Mouse (Mus musculus): ENCODE measurements around the gene Sh2d2a. TPM values are rescaled to one million over a fixed set of nuclear protein-coding genes. Genes with fewer than 3 reads are reported as not detected.
A peak's percentile ranks its signal among the peaks of the same experiment; 100 is the strongest.
"Not testable (repeated sequence)": the region's sequence is repeated elsewhere in the genome, so short reads cannot be mapped to it uniquely, and the experiment has no call there.

The Sh2d2a gene
- polyA plus RNA-seq, 1 experiment from 2014 or later, result 0.10 TPM

DNA sequence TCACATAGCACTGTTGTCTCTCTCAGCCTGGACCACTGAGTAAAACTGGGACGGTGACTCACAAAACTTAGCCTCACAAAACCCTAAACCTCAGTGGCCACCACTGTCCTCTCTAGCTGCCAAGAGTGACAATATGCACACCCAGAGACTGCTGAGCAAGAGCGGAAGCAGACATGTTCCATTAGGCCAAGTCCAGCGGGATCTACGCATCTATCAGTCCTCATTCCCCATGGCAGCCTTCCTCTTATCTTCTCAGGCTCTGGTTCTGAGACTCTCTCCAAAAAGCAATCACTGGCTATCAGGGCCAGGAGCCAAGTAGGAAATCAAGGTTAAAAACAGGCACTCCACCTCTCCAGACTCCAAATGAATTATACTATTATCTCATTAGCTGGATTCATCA, 31.2 kb downstream of the Sh2d2a start:
- H3K27ac ChIP-seq, result no peak overlapping the region
- H3K4me1 ChIP-seq, result no peaks in the 10 kb centered on the region
- no peaks in the 10 kb centered on the region for H3K9me3 ChIP-seq
- 97% methylated on average over 4 of the region's 4 CpGs for WGBS
- DNase-seq (ENCODE audit: extremely low spot score, low spot score), result no peak
- H3K36me3 ChIP-seq (replicated peaks), result peaks cover 93% of the 10 kb centered on the region
- H3K4me3 ChIP-seq, result no peak overlapping the region
- H3K27me3 ChIP-seq (ENCODE audit: poor library complexity, severe bottlenecking), result no peaks in the 10 kb centered on the region

DNA sequence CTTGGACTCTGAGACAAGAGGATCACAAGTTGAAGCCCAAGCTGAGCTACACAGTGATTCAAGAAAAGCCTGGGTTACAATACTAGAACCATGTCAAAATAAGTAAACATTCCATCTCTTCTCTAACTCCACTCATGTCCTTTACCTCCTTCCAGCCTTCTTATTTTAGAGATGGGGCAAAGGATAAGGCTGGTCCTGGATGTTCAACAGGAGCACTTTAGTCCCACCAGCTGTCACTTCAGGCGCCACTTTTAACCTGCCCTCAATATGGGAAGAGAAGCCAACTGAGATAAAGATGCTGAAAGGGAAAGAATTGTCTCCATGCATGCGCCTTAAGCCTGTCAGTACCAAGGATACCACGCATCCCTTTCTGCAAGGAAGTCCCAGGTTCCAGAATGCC, 37.7 kb downstream of the Sh2d2a start:
- H3K36me3 ChIP-seq (replicated peaks), result peaks cover 35% of the 10 kb centered on the region
- peaks cover 6% of the 10 kb centered on the region; the same call in 1 of the 2 replicates for H3K9me3 ChIP-seq
- H3K27ac ChIP-seq, result peak overlapping the region; percentile 96
- WGBS, result 1% methylated on average over 3 of the region's 3 CpGs
- no peak for DNase-seq (ENCODE audit: extremely low spot score, low spot score)
- no peaks in the 10 kb centered on the region for H3K27me3 ChIP-seq (ENCODE audit: poor library complexity, severe bottlenecking)
- H3K4me3 ChIP-seq, result peak overlapping the region; percentile 100
- peaks cover 21% of the 10 kb centered on the region for H3K4me1 ChIP-seq

DNA sequence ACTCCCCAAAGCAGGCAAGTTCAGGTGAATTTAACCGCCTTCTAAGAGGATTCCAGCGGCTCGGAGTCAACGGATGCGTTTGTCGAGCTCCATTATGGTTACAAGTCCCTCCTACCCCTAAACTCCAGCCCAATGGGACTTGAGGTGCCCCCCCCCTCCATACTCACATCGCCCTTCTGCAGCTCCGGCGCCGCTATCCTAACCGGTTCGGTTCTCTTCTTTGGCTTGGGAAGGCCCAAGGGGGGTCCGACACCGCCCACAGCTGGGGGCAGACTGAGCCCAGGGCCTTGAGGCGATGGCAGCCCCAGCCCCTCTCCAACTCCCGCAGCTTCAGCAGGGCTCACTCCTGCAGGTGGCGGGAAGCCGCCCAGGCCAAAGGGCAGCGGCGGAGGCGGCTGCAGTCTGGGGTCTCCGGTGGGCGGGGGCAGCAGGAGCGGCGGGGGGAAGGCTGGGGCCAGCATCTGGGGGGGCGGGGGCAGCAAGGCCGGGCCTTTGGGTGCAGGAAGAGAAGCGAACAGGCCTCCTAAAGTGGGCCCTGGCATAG, 38.2 kb downstream of the Sh2d2a start:
- no peaks in the 10 kb centered on the region for H3K27me3 ChIP-seq (ENCODE audit: poor library complexity, severe bottlenecking)
- peaks cover 21% of the 10 kb centered on the region for H3K4me1 ChIP-seq
- no peak for DNase-seq (ENCODE audit: extremely low spot score, low spot score)
- under 1% methylated on average over 28 of the region's 28 CpGs for WGBS
- peaks cover 32% of the 10 kb centered on the region for H3K36me3 ChIP-seq (replicated peaks)
- peak overlapping the region; percentile 100 for H3K4me3 ChIP-seq
- H3K27ac ChIP-seq, result peak overlapping the region; percentile 96
- peaks cover 6% of the 10 kb centered on the region; the same call in 1 of the 2 replicates for H3K9me3 ChIP-seq

DNA sequence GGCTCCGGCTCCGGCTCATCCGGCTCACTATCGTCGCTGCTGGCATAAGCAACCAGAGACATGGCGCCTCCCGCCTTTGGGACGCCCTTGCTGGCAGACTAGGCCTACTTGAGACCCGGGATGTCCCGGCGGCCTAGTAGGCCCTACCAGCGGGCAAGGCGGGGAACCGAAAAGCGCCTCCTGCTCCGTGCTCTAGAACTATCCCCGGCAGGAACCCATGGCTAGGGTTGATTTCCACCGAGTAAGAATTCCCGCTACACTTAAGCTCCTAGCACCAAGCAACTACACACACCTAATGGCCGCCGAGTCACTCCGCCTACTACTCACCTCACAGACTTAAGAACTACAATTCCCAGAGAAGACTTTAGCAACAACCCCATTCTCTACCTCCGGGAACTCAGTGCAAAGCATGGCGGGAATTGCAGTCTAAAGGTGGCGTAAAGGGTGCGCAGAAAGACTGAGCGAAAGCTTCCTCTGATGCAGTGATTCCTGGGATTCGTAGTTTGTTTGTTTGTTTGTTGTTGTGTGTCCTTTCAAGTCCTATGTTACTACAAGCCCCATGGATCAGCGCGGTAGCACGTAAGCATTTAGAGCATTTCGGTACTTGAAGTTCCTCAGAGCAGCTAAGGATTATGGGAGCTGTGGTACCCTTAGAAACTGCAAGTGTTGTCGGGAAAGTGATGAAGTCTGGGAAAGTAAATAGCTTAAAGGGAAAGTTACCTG, 38.9 kb downstream of the Sh2d2a start, which contains the start of gene Prcc:
Prcc (minus strand) TSS at position 328 of the 723 bp plus-strand sequence.
- peak within 1 kb of the TSS; percentile 100 for H3K4me3 ChIP-seq
- H3K27me3 ChIP-seq (ENCODE audit: poor library complexity, severe bottlenecking), result no peaks in the 10 kb centered on the region
- H3K9me3 ChIP-seq, result peaks cover 6% of the 10 kb centered on the region; the same call in 1 of the 2 replicates
- DNase-seq (ENCODE audit: extremely low spot score, low spot score), result peak; percentile 89
- peaks cover 25% of the 10 kb centered on the region for H3K36me3 ChIP-seq (replicated peaks)
- H3K27ac ChIP-seq, result peak within 1 kb of the TSS; percentile 96
- under 1% methylated on average over 33 of the region's 33 CpGs for WGBS
- H3K4me1 ChIP-seq, result peaks cover 21% of the 10 kb centered on the region

DNA sequence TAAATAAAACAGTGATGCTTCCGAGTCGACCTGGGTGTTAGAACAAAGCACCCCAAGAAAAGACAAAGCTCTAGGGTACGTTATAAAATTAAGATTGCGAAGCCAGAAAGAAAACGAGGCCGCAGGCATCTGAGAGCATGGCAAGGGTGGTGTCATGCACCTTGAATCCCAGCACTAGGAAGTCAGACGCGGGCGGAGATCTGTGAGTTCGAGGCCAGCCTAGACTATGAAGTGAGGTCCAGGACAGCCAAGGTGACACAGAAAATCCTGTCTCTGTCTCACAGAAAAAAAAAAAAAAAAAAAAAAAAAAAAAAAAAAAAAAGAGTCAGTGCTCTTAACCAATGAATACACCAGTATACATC, 39.4 kb downstream of the Sh2d2a start:
- Histone ChIP-seq H3K27me3 (ENCODE audit: poor library complexity, severe bottlenecking) (no peaks in the 10 kb centered on the region), H3K27ac (peak overlapping the region; percentile 96), H3K9me3 (peaks cover 6% of the 10 kb centered on the region; the same call in 1 of the 2 replicates), H3K36me3 (replicated peaks) (peaks cover 20% of the 10 kb centered on the region), H3K4me3 (peak overlapping the region; percentile 100), H3K4me1 (peaks cover 21% of the 10 kb centered on the region)
- DNase-seq (ENCODE audit: extremely low spot score, low spot score), result no peak
- 11% methylated on average over 10 of the region's 10 CpGs for WGBS

DNA sequence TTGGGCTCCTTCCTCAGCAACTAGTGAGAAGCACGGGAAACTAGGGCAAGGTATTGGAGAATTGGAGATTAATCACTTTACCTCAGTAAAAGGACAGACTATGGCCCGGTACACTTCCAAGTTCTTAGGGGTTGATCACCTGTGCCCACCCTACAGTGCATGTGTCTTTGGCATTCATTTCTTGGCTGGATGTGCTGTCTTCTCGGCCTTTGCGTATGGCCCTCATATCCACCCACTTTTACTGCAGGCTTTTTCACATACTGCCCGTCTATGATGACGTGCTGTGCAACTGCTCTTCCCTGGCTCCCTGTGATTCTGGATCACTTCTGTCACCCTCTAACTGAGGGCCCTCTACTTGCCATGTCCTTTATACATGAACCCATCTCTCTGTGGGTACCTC, 39.9 kb downstream of the Sh2d2a start:
- H3K4me3 ChIP-seq, result peak overlapping the region; percentile 100; the same call in 1 of the 2 replicates
- 88% methylated on average over 6 of the region's 6 CpGs for WGBS
- peaks cover 15% of the 10 kb centered on the region for H3K36me3 ChIP-seq (replicated peaks)
- DNase-seq (ENCODE audit: extremely low spot score, low spot score), result no peak
- peaks cover 6% of the 10 kb centered on the region; the same call in 1 of the 2 replicates for H3K9me3 ChIP-seq
- H3K27me3 ChIP-seq (ENCODE audit: poor library complexity, severe bottlenecking), result no peaks in the 10 kb centered on the region
- peak overlapping the region; percentile 96; the same call in 1 of the 2 replicates for H3K27ac ChIP-seq
- H3K4me1 ChIP-seq, result peaks cover 21% of the 10 kb centered on the region

DNA sequence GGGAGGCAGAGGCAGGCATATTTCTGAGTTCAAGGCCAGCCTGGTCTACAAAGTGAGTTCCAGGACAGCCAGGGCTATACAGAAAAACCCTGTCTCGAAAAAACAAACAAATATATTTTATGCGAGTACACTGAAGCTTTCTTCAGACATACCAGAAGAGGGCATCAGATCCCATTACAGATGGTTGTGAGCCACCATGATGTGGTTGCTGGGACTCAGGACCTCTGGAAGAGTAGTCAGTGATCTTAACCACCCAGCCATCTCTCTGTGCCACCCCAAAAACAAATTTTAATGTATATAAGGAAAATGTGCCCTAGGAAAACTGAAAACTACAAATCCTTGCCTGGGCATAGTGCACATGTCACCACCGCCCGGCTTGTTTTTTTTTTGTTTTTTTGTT, 40.8 kb downstream of the Sh2d2a start:
- DNase-seq (ENCODE audit: extremely low spot score, low spot score); H3K9me3 ChIP-seq; H3K36me3 ChIP-seq (replicated peaks); H3K27ac ChIP-seq; H3K4me3 ChIP-seq; H3K27me3 ChIP-seq (ENCODE audit: poor library complexity, severe bottlenecking): not testable (repeated sequence)
- H3K4me1 ChIP-seq, result peaks cover 21% of the 10 kb centered on the region
- WGBS, result 88% methylated on average over 4 of the region's 4 CpGs

DNA sequence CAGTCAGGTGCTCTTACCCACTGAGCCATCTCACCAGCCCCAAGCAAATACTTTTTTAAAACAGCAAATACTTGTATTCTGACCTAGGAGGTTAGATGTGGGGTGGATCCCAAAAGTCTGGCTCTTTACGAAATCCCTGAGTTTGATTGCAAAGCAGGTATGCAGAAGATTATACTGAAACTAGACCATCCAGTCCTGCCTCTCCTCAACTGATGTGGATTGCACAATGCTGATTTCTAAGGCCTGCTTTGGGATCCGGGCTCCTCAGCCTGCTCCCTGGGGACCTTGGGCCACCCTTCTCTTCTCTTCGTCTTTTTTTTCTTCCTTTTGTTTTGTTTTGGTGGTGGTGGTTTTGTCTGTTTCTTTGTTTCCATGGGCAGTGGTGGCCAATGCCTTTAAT, 44.9 kb downstream of the Sh2d2a start:
- Histone ChIP-seq H3K4me1 (no peaks in the 10 kb centered on the region), H3K4me3 (no peak overlapping the region), H3K27ac (no peak overlapping the region), H3K9me3 (peaks cover 6% of the 10 kb centered on the region; the same call in 1 of the 2 replicates), H3K36me3 (replicated peaks) (no peaks in the 10 kb centered on the region), H3K27me3 (ENCODE audit: poor library complexity, severe bottlenecking) (no peaks in the 10 kb centered on the region)
- 60% methylated on average over 3 of the region's 3 CpGs for WGBS
- no peak for DNase-seq (ENCODE audit: extremely low spot score, low spot score)

DNA sequence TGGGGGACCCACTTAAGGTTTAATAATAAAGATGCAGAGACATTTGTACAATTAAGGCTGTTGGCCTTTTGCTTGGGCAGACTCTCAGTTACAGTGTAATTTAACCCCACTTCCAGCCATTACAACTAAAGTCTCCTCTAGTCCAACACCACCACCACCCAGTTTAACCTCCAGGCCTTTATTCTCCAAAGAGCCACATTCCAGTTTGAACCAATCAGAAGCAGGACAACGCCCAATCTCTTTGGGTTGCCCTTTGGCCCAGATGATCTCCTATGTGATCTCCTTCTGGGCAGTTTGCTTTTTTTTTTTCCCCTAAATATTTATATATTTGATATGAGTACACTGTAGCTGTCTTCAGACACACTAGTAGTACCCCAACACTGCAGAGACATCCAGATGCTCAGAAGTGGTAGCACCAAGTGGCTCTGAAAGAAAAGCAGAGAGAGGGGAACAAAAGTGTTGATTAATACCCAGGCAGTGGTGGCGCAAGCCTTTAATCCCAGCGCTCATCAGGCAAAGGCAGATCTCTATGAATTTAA, 46.9 kb downstream of the Sh2d2a start:
- Histone ChIP-seq H3K27me3 (ENCODE audit: poor library complexity, severe bottlenecking) (no peaks in the 10 kb centered on the region), H3K27ac (no peak overlapping the region), H3K4me1 (no peaks in the 10 kb centered on the region), H3K4me3 (no peak overlapping the region), H3K36me3 (replicated peaks) (no peaks in the 10 kb centered on the region), H3K9me3 (peaks cover under 1% of the 10 kb centered on the region; the same call in 1 of the 2 replicates)
- 71% methylated on average over 3 of the region's 3 CpGs for WGBS
- DNase-seq (ENCODE audit: extremely low spot score, low spot score), result no peak

DNA sequence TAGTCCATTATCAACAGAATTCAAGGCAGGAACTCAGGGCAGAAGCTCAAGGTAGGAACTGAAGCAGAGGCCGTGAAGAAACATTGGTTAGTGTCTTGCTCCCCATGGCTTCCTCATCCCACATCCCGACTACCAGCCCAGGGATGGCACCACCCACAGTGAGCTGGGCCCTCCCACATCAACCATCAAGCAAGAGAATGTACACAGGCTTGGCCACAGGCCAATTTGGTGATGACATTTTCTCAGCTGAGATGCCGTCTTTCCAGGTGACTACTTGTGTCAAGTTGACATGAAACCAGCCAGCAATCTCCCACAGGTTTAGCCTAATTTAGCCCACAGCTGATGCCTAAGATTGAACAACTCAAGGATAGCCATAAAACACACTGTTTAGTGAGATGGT, 52.7 kb downstream of the Sh2d2a start:
- H3K4me1 ChIP-seq, result peaks cover 6% of the 10 kb centered on the region; the same call in 1 of the 2 replicates
- WGBS, result 77% methylated on average over 3 of the region's 3 CpGs
- H3K4me3 ChIP-seq, result no peak overlapping the region
- H3K27ac ChIP-seq, result no peak overlapping the region
- no peaks in the 10 kb centered on the region for H3K9me3 ChIP-seq
- no peaks in the 10 kb centered on the region for H3K36me3 ChIP-seq (replicated peaks)
- no peaks in the 10 kb centered on the region for H3K27me3 ChIP-seq (ENCODE audit: poor library complexity, severe bottlenecking)
- no peak for DNase-seq (ENCODE audit: extremely low spot score, low spot score)

DNA sequence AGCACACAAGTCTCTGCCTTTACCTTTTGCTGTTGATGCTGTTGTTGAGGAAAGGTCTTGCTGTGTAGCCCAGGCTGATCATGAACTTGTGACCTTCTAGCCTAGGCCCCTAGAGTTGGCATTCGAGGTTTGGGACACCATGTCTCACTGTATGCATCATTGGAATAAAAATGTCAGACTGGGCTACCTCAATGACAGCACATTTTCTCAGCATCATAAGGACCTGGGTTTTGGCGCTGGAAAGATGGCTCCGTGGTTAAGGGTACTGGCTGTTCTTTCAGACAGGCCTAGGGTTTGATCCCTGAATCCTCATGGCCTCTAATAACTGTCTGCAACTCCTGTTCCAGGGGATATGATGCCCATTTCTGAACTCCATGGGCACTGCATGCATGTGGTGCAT, 53.2 kb downstream of the Sh2d2a start:
- DNase-seq (ENCODE audit: extremely low spot score, low spot score), result no peak
- H3K27ac ChIP-seq, result no peak overlapping the region
- H3K4me1 ChIP-seq, result peaks cover 6% of the 10 kb centered on the region; the same call in 1 of the 2 replicates
- no peaks in the 10 kb centered on the region for H3K36me3 ChIP-seq (replicated peaks)
- no peak overlapping the region for H3K4me3 ChIP-seq
- no peaks in the 10 kb centered on the region for H3K9me3 ChIP-seq
- WGBS, result 81% methylated on average over 3 of the region's 3 CpGs
- H3K27me3 ChIP-seq (ENCODE audit: poor library complexity, severe bottlenecking), result no peaks in the 10 kb centered on the region

DNA sequence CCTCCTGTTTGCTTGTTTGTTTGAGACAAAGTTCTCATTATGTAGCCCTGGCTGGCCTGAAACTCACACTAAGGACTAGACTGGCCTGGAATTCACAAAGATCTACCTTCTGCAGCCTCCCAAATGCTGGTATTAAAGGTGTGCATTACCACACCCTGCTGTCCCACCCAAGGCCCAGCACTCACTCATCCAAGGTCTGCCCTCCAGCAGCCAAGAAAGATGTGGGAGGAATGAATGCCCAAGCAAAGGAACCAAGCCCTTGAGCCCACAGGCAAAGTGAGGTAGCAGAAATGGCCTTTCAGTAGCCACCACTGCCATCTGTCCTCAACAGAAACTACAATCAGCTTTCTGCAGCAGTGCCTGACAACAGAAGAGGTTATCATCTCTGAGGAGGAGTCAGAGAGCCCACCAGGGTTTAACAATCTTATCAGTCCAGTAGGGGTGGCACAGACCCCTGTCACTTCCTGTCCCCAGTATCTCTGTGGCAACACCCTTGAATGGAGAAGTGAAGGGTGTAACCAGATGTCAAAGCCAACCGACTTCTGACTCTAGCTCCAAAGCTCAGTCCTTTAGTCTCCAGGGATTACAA, 54.6 kb downstream of the Sh2d2a start:
- no peak for DNase-seq (ENCODE audit: extremely low spot score, low spot score)
- Histone ChIP-seq H3K4me1 (peaks cover 6% of the 10 kb centered on the region; the same call in 1 of the 2 replicates), H3K36me3 (replicated peaks) (no peaks in the 10 kb centered on the region), H3K9me3 (no peaks in the 10 kb centered on the region), H3K27me3 (ENCODE audit: poor library complexity, severe bottlenecking) (no peaks in the 10 kb centered on the region), H3K27ac (no peak overlapping the region; the same call in 1 of the 2 replicates), H3K4me3 (peak overlapping the region; percentile 7; the same call in 1 of the 2 replicates)
- 69% methylated on average over 1 of the region's 1 CpGs for WGBS

DNA sequence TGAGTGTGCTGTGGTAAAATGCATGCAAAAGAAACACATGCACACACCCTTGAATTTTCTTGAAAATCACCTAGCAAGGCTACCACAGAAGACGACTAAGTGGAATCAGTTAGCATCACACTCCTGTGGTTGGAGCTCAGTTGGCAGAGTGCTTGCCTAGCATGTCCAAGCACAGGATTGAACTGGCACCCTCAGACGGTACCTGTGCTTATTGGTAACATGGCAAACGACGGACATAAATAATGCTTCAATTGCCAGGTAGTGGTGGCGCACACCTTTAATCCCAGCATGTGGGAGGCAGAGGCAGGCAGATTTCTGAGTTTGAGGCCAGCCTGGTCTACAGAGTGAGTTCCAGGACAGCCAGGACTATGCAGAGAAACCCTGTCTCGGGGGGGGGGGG, 55.4 kb downstream of the Sh2d2a start:
- H3K27me3 ChIP-seq (ENCODE audit: poor library complexity, severe bottlenecking); H3K4me3 ChIP-seq; H3K27ac ChIP-seq; H3K9me3 ChIP-seq; DNase-seq (ENCODE audit: extremely low spot score, low spot score); H3K36me3 ChIP-seq (replicated peaks); H3K4me1 ChIP-seq: not testable (repeated sequence)
- WGBS, result 80% methylated on average over 6 of the region's 6 CpGs
